Mouse (Mus musculus): ENCODE measurements around the gene Nrtn.

Nrtn gene

DNA sequence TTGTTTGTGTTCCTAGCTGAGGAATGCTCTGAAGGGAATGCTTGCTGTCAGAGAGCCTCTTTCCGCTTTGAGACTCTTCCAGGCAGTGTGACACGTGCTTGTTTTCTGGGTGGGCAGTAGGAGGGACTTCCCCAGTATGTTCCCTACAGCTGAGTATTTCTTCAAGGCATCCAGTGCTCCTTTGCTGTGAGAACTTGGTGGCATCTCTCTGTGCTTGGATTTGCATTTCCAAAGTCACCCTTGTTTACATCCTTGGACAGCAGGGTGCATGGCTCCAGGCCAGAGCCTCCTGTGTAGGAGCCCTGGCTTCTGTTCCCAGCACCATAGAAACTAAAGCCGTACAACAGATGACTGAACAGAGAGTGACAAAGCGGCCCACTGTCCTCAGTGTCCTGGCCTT lies 48.6 kb downstream of the Nrtn start:
- H3K9me3 ChIP-seq (ENCODE audit: low read length) = no peaks in the 10 kb centered on the region
- no peak for TF ChIP-seq POU5F1 (IDR thresholded peaks at IDR 0.05; ENCODE audit: borderline replicate concordance, low read length)
- TF ChIP-seq NANOG (IDR thresholded peaks at IDR 0.05; ENCODE audit: borderline replicate concordance, low read length) = no peak
- TF ChIP-seq CTCF (conservative IDR thresholded peaks at IDR 0.05; ENCODE audit: low read length) = no peak
- H3K36me3 ChIP-seq (ENCODE audit: insufficient read depth, low read length) = peaks cover 100% of the 10 kb centered on the region
- H3K27me3 ChIP-seq (ENCODE audit: insufficient read depth, low read length) = no peaks in the 10 kb centered on the region
- peaks cover 79% of the 10 kb centered on the region for H3K4me1 ChIP-seq (replicated peaks; ENCODE audit: low read depth, low read length)
- H3K4me3 ChIP-seq (replicated peaks; ENCODE audit: low read length) = peak overlapping the region; percentile 78

GRCm38 (mm10) chr17:56706515-56706914 lies 50.8 kb downstream of the Nrtn start:
- no peak for TF ChIP-seq NANOG (IDR thresholded peaks at IDR 0.05; ENCODE audit: borderline replicate concordance, low read length)
- H3K4me1 ChIP-seq (replicated peaks; ENCODE audit: low read depth, low read length) = peaks cover 58% of the 10 kb centered on the region
- no peak overlapping the region for H3K4me3 ChIP-seq (replicated peaks; ENCODE audit: low read length)
- H3K9me3 ChIP-seq (ENCODE audit: low read length) = no peaks in the 10 kb centered on the region
- peaks cover 98% of the 10 kb centered on the region for H3K36me3 ChIP-seq (ENCODE audit: insufficient read depth, low read length)
- no peaks in the 10 kb centered on the region for H3K27me3 ChIP-seq (ENCODE audit: insufficient read depth, low read length)

GRCm38 (mm10) chr17:56703038-56703437 lies 54.3 kb downstream of the Nrtn start:
- Histone ChIP-seq H3K4me1 (replicated peaks; ENCODE audit: low read depth, low read length) (peaks cover 23% of the 10 kb centered on the region), H3K4me3 (replicated peaks; ENCODE audit: low read length) (no peak overlapping the region), H3K27me3 (ENCODE audit: insufficient read depth, low read length) (no peaks in the 10 kb centered on the region), H3K36me3 (ENCODE audit: insufficient read depth, low read length) (peaks cover 98% of the 10 kb centered on the region), H3K9me3 (ENCODE audit: low read length) (no peaks in the 10 kb centered on the region)
- no peak for TF ChIP-seq POU5F1 (IDR thresholded peaks at IDR 0.05; ENCODE audit: borderline replicate concordance, low read length)
- TF ChIP-seq CTCF (conservative IDR thresholded peaks at IDR 0.05; ENCODE audit: low read length) = no peak
- TF ChIP-seq NANOG (IDR thresholded peaks at IDR 0.05; ENCODE audit: borderline replicate concordance, low read length) = no peak

Data from E14TG2a.4 (cell line).